Mouse (Mus musculus): ENCODE measurements around the gene Shisa3. TPM values are rescaled to one million over a fixed set of nuclear protein-coding genes. Genes with fewer than 3 reads are reported as not detected.

Gene Shisa3
- polyA plus RNA-seq, 1 experiment, result 0.78 TPM

Other genes starting within 250 kb of the Shisa3 start
- gene Bend4, start 179.6 kb upstream of the Shisa3 start, polyA plus RNA-seq (2012; rRNA removed), result 1.7 and 1.9 TPM in 2 replicates
- 6.0 and 6.7 TPM in 2 replicates for gene Atp8a1, start 239.6 kb downstream of the Shisa3 start, polyA plus RNA-seq (2012; rRNA removed)